Mouse (Mus musculus) heart, postnatal 0 days (tissue): ENCODE results near the gene Luc7l3. TPM values are rescaled to one million over a fixed set of nuclear protein-coding genes. Genes with fewer than 3 reads are reported as not detected.

ENCODE experiments used
- ATAC-seq: fragments of 200-750 bp; cut with Nextera tagmentation; 2 replicates; pipeline ENCODE4 v1.8.0; 2017; ENCODE audit warnings: low read depth, moderate number of reproducible peaks, moderate library complexity; ENCODE audit not compliant: insufficient read depth
- DNase-seq: peaks from one replicate; pipeline ENCODE4 v3.0.0-alpha.2; 2016; ENCODE audit warnings: low spot score
- H3K27ac ChIP-seq: fragments of 300-500 bp; sonication (generic); 2 replicates; pipeline ENCODE4 v1.5.1; 2014; ENCODE audit warnings: low read depth, mild to moderate bottlenecking
- H3K27me3 ChIP-seq: fragments of 300-500 bp; sonication (generic); 2 replicates; pipeline ENCODE4 v1.6.1; 2014; ENCODE audit warnings: low read length, mixed read lengths; ENCODE audit not compliant: control insufficient read depth, insufficient read depth
- H3K36me3 ChIP-seq: fragments of 300-500 bp; sonication (generic); replicated peaks from 2 replicates; pipeline ENCODE4 v1.6.1; 2014; ENCODE audit warnings: low read length, mixed read lengths; ENCODE audit not compliant: control insufficient read depth, insufficient read depth
- H3K4me1 ChIP-seq: fragments of 300-500 bp; sonication (generic); 2 replicates; pipeline ENCODE4 v1.6.1; 2014; ENCODE audit warnings: antibody characterized with exemption; ENCODE audit not compliant: control insufficient read depth, insufficient read depth
- H3K4me2 ChIP-seq: fragments of 300-500 bp; sonication (generic); 2 replicates; pipeline ENCODE4 v1.6.1; 2014; ENCODE audit warnings: low read depth, mild to moderate bottlenecking, low read length, moderate library complexity
- H3K4me3 ChIP-seq: fragments of 300-500 bp; sonication (generic); 2 replicates; pipeline ENCODE4 v1.5.1; 2014; ENCODE audit warnings: low read depth, low read length
- H3K9ac ChIP-seq: fragments of 300-500 bp; sonication (generic); replicated peaks from 2 replicates; pipeline ENCODE4 v1.6.1; 2014; ENCODE audit warnings: low read depth, low read length, mixed read lengths
- H3K9me3 ChIP-seq: fragments of 300-500 bp; sonication (generic); replicated peaks from 2 replicates; pipeline ENCODE4 v1.6.1; 2016; ENCODE audit warnings: low read length; ENCODE audit not compliant: control insufficient read depth
- CTCF ChIP-seq: IDR thresholded peaks from 2 replicates; pipeline ENCODE4 v1.5.1; 2016; ENCODE audit warnings: antibody characterized with exemption, control low read depth, low read depth
- EP300 ChIP-seq: IDR thresholded peaks from 2 replicates; pipeline ENCODE4 v1.6.1; 2016; ENCODE audit warnings: antibody characterized with exemption, low read depth
- WGBS: fragments of 180-500 bp; shearing (Covaris S2); extraction: QIAGEN DNeasy Blood & Tissue Kit; methylation state at CpG from one replicate; pipeline ENCODE4 v1.1.7; 2014; 5-methylcytosine and 5-hydroxymethylcytosine counted together
- polyA plus RNA-seq: library from polyadenylated mRNA; unstranded; fragments of >200 nt; fragmentation: Nextera tagmentation; extraction: Ambion mirVana; gene quantifications from 2 replicates; pipeline ENCODE4 v1.2.1, GENCODE M21; 2015
- total RNA-seq: library from RNA; depleted of rRNA; stranded (reverse); fragments of >200 nt; gene quantifications from 2 replicates; pipeline ENCODE4 v1.2.3, GENCODE M21; 2014; ENCODE audit warnings: low replicate concordance

Gene Luc7l3
- total and polyA plus RNA-seq, 2 experiments from 2014 or later, result 29.2 to 51.9 TPM

GRCm38 (mm10) chr11:94361166-94361870 is 39.5 kb upstream of the Luc7l3 start:
- WGBS, result 86% methylated on average over 14 of the region's 14 CpGs
- H3K4me3 ChIP-seq, result no peak overlapping the region
- H3K27ac ChIP-seq, result no peak overlapping the region
- no peak overlapping the region for H3K9ac ChIP-seq
- no peaks in the 10 kb centered on the region for H3K36me3 ChIP-seq
- no peaks in the 10 kb centered on the region for H3K27me3 ChIP-seq
- ATAC-seq (no peak), DNase-seq (no peak)
- no peak overlapping the region for H3K4me2 ChIP-seq
- H3K9me3 ChIP-seq, result no peaks in the 10 kb centered on the region
- TF ChIP-seq EP300 (no peak), CTCF (no peak)
- H3K4me1 ChIP-seq, result no peaks in the 10 kb centered on the region

DNA sequence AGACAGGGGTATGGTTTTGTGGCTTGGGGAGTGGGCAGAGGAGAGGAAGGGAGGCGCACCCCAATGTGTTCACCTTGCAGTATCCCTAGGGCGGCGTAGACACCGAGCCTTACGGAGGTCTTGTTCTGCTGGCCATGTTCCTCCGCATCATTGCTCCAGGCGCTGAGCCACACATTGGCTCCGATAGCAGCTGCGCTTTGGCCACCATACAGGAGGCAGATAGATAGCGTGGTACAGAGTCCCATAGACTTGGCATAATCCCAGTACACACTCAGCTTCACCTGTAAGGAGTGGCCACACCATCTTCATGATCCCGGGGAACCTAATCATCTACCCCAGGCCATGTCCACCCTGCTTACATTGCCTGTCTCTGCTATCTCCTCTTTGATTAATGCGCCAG is 37.4 kb upstream of the Luc7l3 start:
- Histone ChIP-seq H3K4me1 (no peaks in the 10 kb centered on the region), H3K9me3 (no peaks in the 10 kb centered on the region), H3K27ac (no peak overlapping the region), H3K9ac (no peak overlapping the region), H3K27me3 (no peaks in the 10 kb centered on the region), H3K4me3 (no peak overlapping the region), H3K36me3 (no peaks in the 10 kb centered on the region), H3K4me2 (no peak overlapping the region)
- TF ChIP-seq EP300 (no peak), CTCF (no peak)
- ATAC-seq (no peak), DNase-seq (no peak)
- WGBS, result 84% methylated on average over 12 of the region's 12 CpGs

GRCm38 (mm10) chr11:94355521-94356217 is 33.9 kb upstream of the Luc7l3 start:
- Histone ChIP-seq H3K36me3 (no peaks in the 10 kb centered on the region), H3K27me3 (no peaks in the 10 kb centered on the region)
- 76% methylated on average over 9 of the region's 9 CpGs for WGBS

GRCm38 (mm10) chr11:94351094-94351493 is 29.3 kb upstream of the Luc7l3 start:
- no peak for ATAC-seq
- DNase-seq, result no peak
- Histone ChIP-seq H3K9me3 (no peaks in the 10 kb centered on the region), H3K27ac (no peak overlapping the region), H3K4me1 (no peaks in the 10 kb centered on the region), H3K9ac (no peak overlapping the region), H3K36me3 (no peaks in the 10 kb centered on the region), H3K4me2 (no peak overlapping the region), H3K27me3 (no peaks in the 10 kb centered on the region), H3K4me3 (no peak overlapping the region)
- 31% methylated on average over 3 of the region's 3 CpGs for WGBS
- no peak for TF ChIP-seq CTCF
- no peak for TF ChIP-seq EP300

More at GRCm38 (mm10) chr11:94355521-94356217, 33.9 kb upstream of the Luc7l3 start:
- H3K4me1 ChIP-seq, result no peaks in the 10 kb centered on the region
- no peaks in the 10 kb centered on the region for H3K9me3 ChIP-seq
- no peak for ATAC-seq
- H3K27ac ChIP-seq, result no peak overlapping the region
- TF ChIP-seq EP300 (no peak), CTCF (no peak)
- DNase-seq, result no peak
- H3K4me2 ChIP-seq, result no peak overlapping the region
- no peak overlapping the region for H3K9ac ChIP-seq
- H3K4me3 ChIP-seq, result no peak overlapping the region

DNA sequence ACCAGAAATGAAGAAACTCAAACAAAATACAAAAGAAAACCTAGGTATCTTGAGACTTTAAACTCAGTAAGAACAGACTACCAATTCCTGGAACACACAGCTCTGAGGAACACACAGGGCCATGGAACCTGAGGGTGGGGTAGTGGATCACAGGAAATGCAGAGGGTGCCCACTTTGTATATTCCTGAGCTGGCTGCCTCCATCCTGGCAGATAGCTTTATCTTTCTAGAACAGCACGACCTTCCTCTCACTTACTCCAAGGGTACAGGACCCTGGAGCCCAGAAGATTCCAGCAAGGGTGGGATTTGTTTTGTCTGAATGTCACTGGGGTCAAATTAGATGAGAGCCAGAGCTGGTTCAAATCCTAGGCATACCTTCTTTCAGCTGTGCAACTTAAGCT is 28.5 kb upstream of the Luc7l3 start:
- Histone ChIP-seq H3K9me3 (no peaks in the 10 kb centered on the region), H3K4me1 (no peaks in the 10 kb centered on the region), H3K4me2 (no peak overlapping the region), H3K4me3 (no peak overlapping the region), H3K27me3 (no peaks in the 10 kb centered on the region), H3K9ac (no peak overlapping the region), H3K36me3 (no peaks in the 10 kb centered on the region), H3K27ac (no peak overlapping the region)
- DNase-seq, result no peak
- 26% methylated on average over 1 of the region's 1 CpGs for WGBS
- TF ChIP-seq CTCF, result no peak
- no peak for TF ChIP-seq EP300
- no peak for ATAC-seq
